Mouse (Mus musculus): ENCODE results near the gene Cmklr1. TPM values are rescaled to one million over a fixed set of nuclear protein-coding genes. Genes with fewer than 3 reads are reported as not detected.

The Cmklr1 gene
- total and polyA plus RNA-seq, 3 experiments = 22.0 to 42.0 (median 28.5) TPM

GRCm38 (mm10) chr5:113679509-113679908 is 29.3 kb upstream of the Cmklr1 start:
- Histone ChIP-seq H3K27me3 (ENCODE audit: control insufficient read depth, insufficient read depth, low read length) (no peaks in the 10 kb centered on the region), H3K79me2 (replicated peaks; ENCODE audit: control insufficient read depth, insufficient read depth, low read length) (no peaks in the 10 kb centered on the region), H3K4me1 (ENCODE audit: control insufficient read depth, insufficient read depth, low read length) (no peaks in the 10 kb centered on the region), H3K9ac (ENCODE audit: low read depth, low read length) (no peak overlapping the region), H3K27ac (no peak overlapping the region), H3K36me3 (ENCODE audit: control insufficient read depth, insufficient read depth, low read length) (no peaks in the 10 kb centered on the region), H3K4me3 (no peak overlapping the region)
- no peak for DNase-seq
- 87% methylated on average over 4 of the region's 4 CpGs for WGBS
- intact Hi-C loops (cut with DNase I) = no loop called here
- no peak for TF ChIP-seq CTCF (IDR thresholded peaks at IDR 0.05)
- no peak for TF ChIP-seq POLR2A (IDR thresholded peaks at IDR 0.05; ENCODE audit: insufficient read depth, low read depth, low read length)

- Histone ChIP-seq H3K36me3 (ENCODE audit: control insufficient read depth, insufficient read depth, low read length) (no peaks in the 10 kb centered on the region), H3K9ac (ENCODE audit: low read depth, low read length) (no peak overlapping the region), H3K27me3 (ENCODE audit: control insufficient read depth, insufficient read depth, low read length) (no peaks in the 10 kb centered on the region), H3K27ac (no peak overlapping the region), H3K4me1 (ENCODE audit: control insufficient read depth, insufficient read depth, low read length) (no peaks in the 10 kb centered on the region), H3K79me2 (replicated peaks; ENCODE audit: control insufficient read depth, insufficient read depth, low read length) (no peaks in the 10 kb centered on the region), H3K4me3 (no peak overlapping the region)
- intact Hi-C loops (cut with DNase I) = no loop called here
- WGBS = 79% methylated on average over 10 of the region's 10 CpGs
- DNase-seq = no peak
- TF ChIP-seq EP300 (IDR thresholded peaks at IDR 0.05; ENCODE audit: insufficient read depth, low read depth, low read length) = no peak
- no peak for TF ChIP-seq POLR2A (IDR thresholded peaks at IDR 0.05; ENCODE audit: insufficient read depth, low read depth, low read length)
- no peak for TF ChIP-seq CTCF (IDR thresholded peaks at IDR 0.05)
These were observed 28.7 kb upstream of the Cmklr1 start for GRCm38 (mm10) chr5:113678743-113679452.

DNA sequence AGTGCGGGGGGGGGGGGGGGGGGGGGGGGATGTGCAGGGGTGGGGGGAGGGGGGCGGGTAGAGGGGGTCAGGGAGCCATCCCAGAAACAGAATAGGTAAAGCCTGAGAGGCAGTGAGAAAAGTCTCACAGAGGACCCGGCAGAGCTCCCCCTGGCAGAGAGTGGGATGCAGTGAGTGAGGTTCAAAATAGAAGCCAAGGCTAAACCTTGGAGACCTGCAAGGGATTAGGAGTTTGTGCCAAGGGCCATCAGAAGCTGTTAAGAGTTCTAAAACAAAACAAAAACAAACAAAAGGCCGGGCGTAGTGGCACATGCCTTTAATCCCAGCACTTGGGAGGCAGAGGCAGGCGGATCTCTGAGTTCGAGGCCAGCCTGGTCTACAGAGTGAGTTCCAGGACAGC is 27.3 kb upstream of the Cmklr1 start:
- DNase-seq = no peak
- Histone ChIP-seq H3K9ac (ENCODE audit: low read depth, low read length) (no peak overlapping the region), H3K27me3 (ENCODE audit: control insufficient read depth, insufficient read depth, low read length) (no peaks in the 10 kb centered on the region), H3K79me2 (replicated peaks; ENCODE audit: control insufficient read depth, insufficient read depth, low read length) (no peaks in the 10 kb centered on the region), H3K4me3 (no peak overlapping the region), H3K27ac (no peak overlapping the region), H3K4me1 (ENCODE audit: control insufficient read depth, insufficient read depth, low read length) (peaks cover 6% of the 10 kb centered on the region), H3K36me3 (ENCODE audit: control insufficient read depth, insufficient read depth, low read length) (no peaks in the 10 kb centered on the region)
- 72% methylated on average over 6 of the region's 7 CpGs for WGBS
- TF ChIP-seq CTCF (IDR thresholded peaks at IDR 0.05) (no peak), POLR2A (IDR thresholded peaks at IDR 0.05; ENCODE audit: insufficient read depth, low read depth, low read length) (no peak), EP300 (IDR thresholded peaks at IDR 0.05; ENCODE audit: insufficient read depth, low read depth, low read length) (no peak)
- intact Hi-C loops (cut with DNase I) = no loop called here

GRCm38 (mm10) chr5:113674851-113675250 is 24.6 kb upstream of the Cmklr1 start:
- Histone ChIP-seq H3K9ac (ENCODE audit: low read depth, low read length) (no peak overlapping the region), H3K4me3 (no peak overlapping the region), H3K27ac (no peak overlapping the region), H3K36me3 (ENCODE audit: control insufficient read depth, insufficient read depth, low read length) (no peaks in the 10 kb centered on the region), H3K4me1 (ENCODE audit: control insufficient read depth, insufficient read depth, low read length) (peaks cover 12% of the 10 kb centered on the region), H3K79me2 (replicated peaks; ENCODE audit: control insufficient read depth, insufficient read depth, low read length) (no peaks in the 10 kb centered on the region), H3K27me3 (ENCODE audit: control insufficient read depth, insufficient read depth, low read length) (no peaks in the 10 kb centered on the region)
- 69% methylated on average over 7 of the region's 7 CpGs for WGBS
- intact Hi-C loops (cut with DNase I) = loop anchor here (5.0 kb wide), 2 partner anchors 43 to 47 kb away; partner anchors contain the start of gene 1700069L16Rik
- peak; percentile 43 to 44 for DNase-seq
- TF ChIP-seq EP300 (IDR thresholded peaks at IDR 0.05; ENCODE audit: insufficient read depth, low read depth, low read length) (no peak), CTCF (IDR thresholded peaks at IDR 0.05) (no peak), POLR2A (IDR thresholded peaks at IDR 0.05; ENCODE audit: insufficient read depth, low read depth, low read length) (no peak)

- 26% methylated on average over 7 of the region's 7 CpGs for WGBS
- Histone ChIP-seq H3K27ac (peak overlapping the region; percentile 53), H3K4me3 (no peak overlapping the region)
These were observed 22.2 kb upstream of the Cmklr1 start for GRCm38 (mm10) chr5:113672456-113672855.

GRCm38 (mm10) chr5:113670597-113670996 is 20.4 kb upstream of the Cmklr1 start:
- Histone ChIP-seq H3K4me1 (ENCODE audit: control insufficient read depth, insufficient read depth, low read length) (peaks cover 12% of the 10 kb centered on the region), H3K4me3 (no peak overlapping the region), H3K79me2 (replicated peaks; ENCODE audit: control insufficient read depth, insufficient read depth, low read length) (no peaks in the 10 kb centered on the region), H3K36me3 (ENCODE audit: control insufficient read depth, insufficient read depth, low read length) (no peaks in the 10 kb centered on the region), H3K27me3 (ENCODE audit: control insufficient read depth, insufficient read depth, low read length) (no peaks in the 10 kb centered on the region), H3K9ac (ENCODE audit: low read depth, low read length) (no peak overlapping the region), H3K27ac (no peak overlapping the region)
- intact Hi-C loops (cut with DNase I) = loop anchor here (5.0 kb wide), 2 partner anchors 38 to 52 kb away; partner anchors contain the start of gene 1700069L16Rik
- DNase-seq = no peak
- TF ChIP-seq POLR2A (IDR thresholded peaks at IDR 0.05; ENCODE audit: insufficient read depth, low read depth, low read length) (no peak), EP300 (IDR thresholded peaks at IDR 0.05; ENCODE audit: insufficient read depth, low read depth, low read length) (no peak), CTCF (IDR thresholded peaks at IDR 0.05) (no peak)
- 70% methylated on average over 6 of the region's 6 CpGs for WGBS

More at GRCm38 (mm10) chr5:113672456-113672855, 22.2 kb upstream of the Cmklr1 start:
- Histone ChIP-seq H3K27me3 (ENCODE audit: control insufficient read depth, insufficient read depth, low read length) (no peaks in the 10 kb centered on the region), H3K79me2 (replicated peaks; ENCODE audit: control insufficient read depth, insufficient read depth, low read length) (no peaks in the 10 kb centered on the region), H3K4me1 (ENCODE audit: control insufficient read depth, insufficient read depth, low read length) (peaks cover 12% of the 10 kb centered on the region), H3K36me3 (ENCODE audit: control insufficient read depth, insufficient read depth, low read length) (no peaks in the 10 kb centered on the region), H3K9ac (ENCODE audit: low read depth, low read length) (no peak overlapping the region)
- TF ChIP-seq EP300 (IDR thresholded peaks at IDR 0.05; ENCODE audit: insufficient read depth, low read depth, low read length) = peak; percentile 10; the same call in 1 of the 2 replicates
- no peak for TF ChIP-seq POLR2A (IDR thresholded peaks at IDR 0.05; ENCODE audit: insufficient read depth, low read depth, low read length)
- intact Hi-C loops (cut with DNase I) = loop anchor here (5.0 kb wide), 2 partner anchors 40 to 50 kb away; partner anchors contain the start of gene 1700069L16Rik
- DNase-seq = peak; percentile 72 to 81
